8 mouse cellular contexts compared by ENCODE assay signal in genomic region chr2:34249961-34250658, GRCm38 (mm10).
A peak's percentile ranks its signal among the peaks of the same experiment; 100 is the strongest.
DNase-seq lines count a peak whose midpoint lies in the region; ATAC-seq and TF ChIP-seq lines count a peak whose summit lies in the region.

No protein-coding gene starts in this region.

- TF ChIP-seq POLR2A in bone marrow macrophage, adult 2 months (IDR thresholded peaks at IDR 0.05; ENCODE audit: borderline replicate concordance, low read depth, low read length), result no peak

- no peak for TF ChIP-seq EP300 in liver, embryonic 14.5 days (IDR thresholded peaks at IDR 0.05; ENCODE audit: low read depth)

- DNase-seq in heart, adult 8-10 months (ENCODE audit: low spot score), result no peak
- no peak for DNase-seq in forebrain, postnatal 0 days
- DNase-seq in liver, embryonic 14.5 days (ENCODE audit: low read depth in 3 of 3, low spot score in 3 of 3), result no peak
- no peak for DNase-seq in layer of hippocampus, adult 9-11 months
- no peak for DNase-seq in urinary bladder, postnatal 36 days (ENCODE audit: low spot score in 2 of 2)

- no peaks in the 10 kb centered on the region for H3K9me3 ChIP-seq in heart, embryonic 11.5 days (replicated peaks; ENCODE audit: control insufficient read depth, low read length)
- no peaks in the 10 kb centered on the region for H3K9me3 ChIP-seq in forebrain, postnatal 0 days (ENCODE audit: low read length)
- H3K9me3 ChIP-seq in liver, embryonic 14.5 days (ENCODE audit: control insufficient read depth, low read length), result no peaks in the 10 kb centered on the region

- TF ChIP-seq CTCF in bone marrow macrophage, adult 2 months (IDR thresholded peaks at IDR 0.05; ENCODE audit: low read depth, low read length), result no peak
- TF ChIP-seq CTCF in forebrain, postnatal 0 days (IDR thresholded peaks at IDR 0.05; ENCODE audit: low read depth), result no peak
- no peak for TF ChIP-seq CTCF in liver, embryonic 14.5 days (IDR thresholded peaks at IDR 0.05; ENCODE audit: low read depth)

- H3K4me1 ChIP-seq in heart, embryonic 11.5 days (ENCODE audit: control insufficient read depth, insufficient read depth, low read length), result peaks cover 14% of the 10 kb centered on the region
- H3K4me1 ChIP-seq in bone marrow macrophage, adult 2 months (ENCODE audit: control insufficient read depth, insufficient read depth, low read length), result no peaks in the 10 kb centered on the region
- H3K4me1 ChIP-seq in forebrain, postnatal 0 days (ENCODE audit: insufficient read depth), result no peaks in the 10 kb centered on the region; the same call in 1 of the 2 replicates
- 0 out of 4 replicates have a peak, but pooled peaks cover 0 to 2% of the 10 kb centered on the region in 2 experiments for H3K4me1 ChIP-seq in liver, embryonic 14.5 days (replicated peaks; ENCODE audit: control insufficient read depth in 2 of 2, insufficient read depth in 2 of 2, low read length in 1 of 2)

- H3K27me3 ChIP-seq in heart, embryonic 11.5 days (ENCODE audit: control insufficient read depth, insufficient read depth, low read length), result no peaks in the 10 kb centered on the region
- no peaks in the 10 kb centered on the region for H3K27me3 ChIP-seq in forebrain, postnatal 0 days (ENCODE audit: insufficient read depth, low read length)
- H3K27me3 ChIP-seq in liver, embryonic 14.5 days (ENCODE audit: control insufficient read depth, insufficient read depth, low read length), result no peaks in the 10 kb centered on the region

- H3K9ac ChIP-seq in heart, embryonic 11.5 days (ENCODE audit: low read depth, low read length), result peak overlapping the region; percentile 76
- H3K9ac ChIP-seq in forebrain, postnatal 0 days, result peak overlapping the region; percentile 57
- peak overlapping the region; percentile 47; the same call in 1 of the 2 replicates for H3K9ac ChIP-seq in liver, embryonic 14.5 days (replicated peaks)

- no peaks in the 10 kb centered on the region for H3K36me3 ChIP-seq in heart, embryonic 11.5 days (ENCODE audit: control insufficient read depth, insufficient read depth, low read length)
- H3K36me3 ChIP-seq in forebrain, postnatal 0 days (ENCODE audit: insufficient read depth), result no peaks in the 10 kb centered on the region
- H3K36me3 ChIP-seq in liver, embryonic 14.5 days (replicated peaks; ENCODE audit: control insufficient read depth, insufficient read depth, low read depth), result no peaks in the 10 kb centered on the region

- peak; percentile 18; the same call in 1 of the 2 replicates for ATAC-seq in heart, embryonic 11.5 days (replicated peaks; ENCODE audit: insufficient number of reproducible peaks, low FRiP score, low TSS enrichment)
- peak; percentile 25 for ATAC-seq in forebrain, postnatal 0 days
- no peak for ATAC-seq in liver, embryonic 14.5 days (ENCODE audit: insufficient read depth)
- ATAC-seq in megakaryocyte-erythroid progenitor cell, adult 5-6 weeks (replicated peaks; ENCODE audit: low FRiP score, low TSS enrichment, poor library complexity, severe bottlenecking), result no peak

- peak overlapping the region; percentile 89 for H3K27ac ChIP-seq in heart, embryonic 11.5 days (ENCODE audit: low read depth, low read length)
- no peak overlapping the region for H3K27ac ChIP-seq in bone marrow macrophage, adult 2 months (ENCODE audit: insufficient read depth, low read depth, low read length)
- peak overlapping the region; percentile 81 for H3K27ac ChIP-seq in forebrain, postnatal 0 days (ENCODE audit: low read depth, low read length)
- H3K27ac ChIP-seq in liver, embryonic 14.5 days, result no peak overlapping the region

- peak overlapping the region; percentile 73 for H3K4me2 ChIP-seq in heart, embryonic 11.5 days
- H3K4me2 ChIP-seq in forebrain, postnatal 0 days (ENCODE audit: low read depth), result peak overlapping the region; percentile 65
- H3K4me2 ChIP-seq in liver, embryonic 14.5 days (ENCODE audit: low read depth), result peak overlapping the region; percentile 71

- H3K4me3 ChIP-seq in heart, embryonic 11.5 days (ENCODE audit: low read depth, low read length), result peak overlapping the region; percentile 66
- H3K4me3 ChIP-seq in bone marrow macrophage, adult 2 months (ENCODE audit: insufficient read depth, low read length), result peak overlapping the region; percentile 64
- H3K4me3 ChIP-seq in forebrain, postnatal 0 days (ENCODE audit: low read depth, low read length), result peak overlapping the region; percentile 40
- peak overlapping the region; percentile 53 to 76 for H3K4me3 ChIP-seq in liver, embryonic 14.5 days (ENCODE audit: insufficient read depth in 1 of 2, low read depth in 2 of 2, low read length in 2 of 2)

- WGBS in heart, embryonic 11.5 days (ENCODE audit: insufficient replicate concordance), result 4% methylated on average over 18 of the region's 18 CpGs
- 4% methylated on average over 18 of the region's 18 CpGs for WGBS in forebrain, postnatal 0 days
- WGBS in liver, embryonic 14.5 days (ENCODE audit: insufficient replicate concordance), result 7% methylated on average over 18 of the region's 18 CpGs

Comparison
In these comparisons a context has a peak if more than half of its experiments do, and no peak if none do; other contexts are left out.
1. ATAC-seq: peak in heart, embryonic 11.5 days (single experiment) and forebrain, postnatal 0 days (single experiment); none in liver, embryonic 14.5 days (single experiment) and megakaryocyte-erythroid progenitor cell, adult 5-6 weeks (single experiment).
2. H3K27ac ChIP-seq: peak in heart, embryonic 11.5 days (single experiment) and forebrain, postnatal 0 days (single experiment); none in bone marrow macrophage, adult 2 months (single experiment) and liver, embryonic 14.5 days (single experiment).
3. Peak in every context shown above with its lines, with median percentiles within 50 percentile points of each other: H3K4me2 ChIP-seq, H3K4me3 ChIP-seq and H3K9ac ChIP-seq.